In the genomic region with DNA sequence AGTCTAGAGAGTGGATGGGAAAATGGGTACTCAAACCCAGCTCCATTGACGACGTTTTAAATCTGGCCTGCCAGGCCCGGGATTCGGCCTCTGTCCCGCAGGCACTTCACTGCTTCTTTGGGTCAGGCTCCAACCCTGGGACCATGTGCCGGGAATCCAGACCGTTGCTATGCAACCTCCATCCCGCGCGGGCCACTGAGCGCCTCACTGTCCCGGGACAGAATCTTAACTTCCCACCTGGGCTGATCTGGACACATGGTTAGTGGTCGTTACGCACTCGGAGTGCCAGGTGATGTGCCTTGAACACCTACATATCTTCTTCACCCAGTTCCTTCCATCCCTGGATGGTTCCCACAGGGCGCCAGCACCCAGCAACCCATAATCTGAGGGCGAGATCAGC, we compare ENCODE assay signal across 8 mouse cellular contexts. TPM values are rescaled to one million over a fixed set of nuclear protein-coding genes. Genes with fewer than 3 reads are reported as not detected.
DNase-seq lines count a peak whose midpoint lies in the region; ATAC-seq and TF ChIP-seq lines count a peak whose summit lies in the region.

No protein-coding gene starts in this region.

- no peaks in the 10 kb centered on the region for H3K4me1 ChIP-seq in kidney, adult 2 months (ENCODE audit: control insufficient read depth, insufficient read depth, low read length)
- H3K4me1 ChIP-seq in embryonic fibroblast, embryonic 13.5 days (ENCODE audit: control insufficient read depth, insufficient read depth, low read length), result no peaks in the 10 kb centered on the region
- H3K4me1 ChIP-seq in limb, embryonic 14.5 days (ENCODE audit: control insufficient read depth, insufficient read depth, low read length), result 0 out of 2 replicates have a peak, but pooled peaks cover 3% of the 10 kb centered on the region

- peak overlapping the region; percentile 51 for H3K4me2 ChIP-seq in limb, embryonic 14.5 days (replicated peaks; ENCODE audit: low read depth, low read length, severe bottlenecking)

- WGBS in kidney, adult 2 months, result 9% methylated on average over 17 of the region's 17 CpGs
- WGBS in limb, embryonic 14.5 days, result 22% methylated on average over 16 of the region's 17 CpGs

- H3K36me3 ChIP-seq in kidney, adult 2 months (ENCODE audit: control insufficient read depth, insufficient read depth, low read length), result no peaks in the 10 kb centered on the region
- no peaks in the 10 kb centered on the region for H3K36me3 ChIP-seq in limb, embryonic 14.5 days (ENCODE audit: control insufficient read depth, insufficient read depth, low read length)

- H3K27ac ChIP-seq in kidney, adult 2 months (ENCODE audit: insufficient read depth, low read depth, low read length), result no peak overlapping the region
- no peak overlapping the region for H3K27ac ChIP-seq in embryonic fibroblast, embryonic 13.5 days (ENCODE audit: insufficient read depth, low read length)
- H3K27ac ChIP-seq in limb, embryonic 14.5 days (replicated peaks; ENCODE audit: low read depth, low read length), result no peak overlapping the region

- no peaks in the 10 kb centered on the region for H3K27me3 ChIP-seq in kidney, adult 2 months (replicated peaks; ENCODE audit: control insufficient read depth, insufficient read depth, low read length)
- H3K27me3 ChIP-seq in limb, embryonic 14.5 days (ENCODE audit: control insufficient read depth, insufficient read depth, low read length), result 0 out of 2 replicates have a peak, but pooled peaks cover 4% of the 10 kb centered on the region

- no peaks in the 10 kb centered on the region for H3K9me3 ChIP-seq in limb, embryonic 14.5 days (ENCODE audit: control insufficient read depth, low read length)

- no peak for TF ChIP-seq CTCF in kidney, adult 2 months (conservative IDR thresholded peaks at IDR 0.05; ENCODE audit: insufficient read depth, insufficient read length, low read depth, low read length)
- TF ChIP-seq CTCF in embryonic fibroblast, embryonic 13.5 days (IDR thresholded peaks at IDR 0.05; ENCODE audit: borderline replicate concordance, insufficient read depth, low read length), result no peak

- peak overlapping the region; percentile 70; the same call in 1 of the 2 replicates for H3K9ac ChIP-seq in limb, embryonic 14.5 days (ENCODE audit: low read depth, low read length, severe bottlenecking)

- no peak for ATAC-seq in limb, embryonic 14.5 days (ENCODE audit: low FRiP score, low read depth)
- ATAC-seq in CD4-positive, CD25-positive, alpha-beta regulatory T cell, adult 4 months, result no peak
- no peak for ATAC-seq in erythroblast, adult 5-6 weeks (replicated peaks; ENCODE audit: low FRiP score, poor library complexity, severe bottlenecking)

- DNase-seq in kidney, adult 2 months, result no peak
- no peak for DNase-seq in kidney, adult 9 months
- peak; percentile 16 for DNase-seq in brain, adult 2 months (ENCODE audit: low read depth, low spot score)
- DNase-seq in limb, embryonic 14.5 days (ENCODE audit: low spot score), result no peak
- no peak for DNase-seq in MN1 (ENCODE audit: low spot score)

- peak overlapping the region; percentile 72; the same call in 1 of the 2 replicates for H3K4me3 ChIP-seq in kidney, adult 2 months (ENCODE audit: insufficient read depth, low read depth, low read length)
- peak overlapping the region; percentile 59 for H3K4me3 ChIP-seq in embryonic fibroblast, embryonic 13.5 days (ENCODE audit: insufficient read depth, low read length)
- peak overlapping the region; percentile 58 for H3K4me3 ChIP-seq in limb, embryonic 14.5 days (replicated peaks; ENCODE audit: low read length)

- no peak for TF ChIP-seq POLR2A in kidney, adult 2 months (IDR thresholded peaks at IDR 0.05; ENCODE audit: low read depth, low read length)
- no peak for TF ChIP-seq POLR2A in embryonic fibroblast, embryonic 13.5 days (IDR thresholded peaks at IDR 0.05; ENCODE audit: low read depth, low read length)
- no peak for TF ChIP-seq POLR2A in limb, embryonic 14.5 days (IDR thresholded peaks at IDR 0.05; ENCODE audit: borderline replicate concordance, extremely low read depth, insufficient read depth, insufficient read length)

RNA-seq across cellular contexts. Expression of a gene that starts 1.0 kb away (rescaled TPM):
- 0.88 and 0.94 TPM in 2 replicates for polyA plus RNA-seq in kidney, adult 2 months (2012; rRNA removed)
- polyA plus RNA-seq in embryonic fibroblast, embryonic 13.5 days (2011; ENCODE audit: insufficient read length, low read depth, missing spikeins), result 5.6 and 8.9 TPM in 2 replicates
- 20.9 and 22.0 TPM in 2 replicates for polyA plus RNA-seq in limb, embryonic 14.5 days (2012; rRNA removed)
- 1.4 and 1.5 TPM in 2 replicates for polyA plus RNA-seq in limb, embryonic 14.5 days (2014; fragmentation: Nextera tagmentation; extraction: Ambion mirVana)
- under 1 TPM; 0.08 to 0.16 TPM for polyA plus RNA-seq in CD4-positive, CD25-positive, alpha-beta regulatory T cell, adult 4 months (2017; shearing (Covaris generic))
- total RNA-seq in erythroblast, adult 5-6 weeks (2015; ENCODE audit: low replicate concordance), result 1.5 TPM in 1 of 2 replicates, not detected in the other
- total RNA-seq in erythroblast, adult 5-6 weeks (2017; ENCODE audit: low replicate concordance), result 0.28 TPM in 1 of 2 replicates, not detected in the other

RNA-seq across cellular contexts. Expression of a gene that starts 36.9 kb away (rescaled TPM):
- polyA plus RNA-seq in kidney, adult 2 months (2012; rRNA removed), result 239 and 253 TPM in 2 replicates
- polyA plus RNA-seq in embryonic fibroblast, embryonic 13.5 days (2011; ENCODE audit: insufficient read length, low read depth, missing spikeins), result 288 and 321 TPM in 2 replicates
- polyA plus RNA-seq in limb, embryonic 14.5 days (2012; rRNA removed), result 284 and 305 TPM in 2 replicates
- polyA plus RNA-seq in limb, embryonic 14.5 days (2014; fragmentation: Nextera tagmentation; extraction: Ambion mirVana), result 254 and 292 TPM in 2 replicates
- 100 to 1,000 TPM; 214 to 239 TPM for polyA plus RNA-seq in CD4-positive, CD25-positive, alpha-beta regulatory T cell, adult 4 months (2017; shearing (Covaris generic))
- total RNA-seq in erythroblast, adult 5-6 weeks (2015; ENCODE audit: low replicate concordance), result 86.9 and 180 TPM in 2 replicates
- total RNA-seq in erythroblast, adult 5-6 weeks (2017; ENCODE audit: low replicate concordance), result 44.0 and 61.8 TPM in 2 replicates

RNA-seq across cellular contexts. Expression of a gene that starts 37.0 kb away (rescaled TPM):
- polyA plus RNA-seq in kidney, adult 2 months (2012; rRNA removed), result 749 and 831 TPM in 2 replicates
- 94.8 and 115 TPM in 2 replicates for polyA plus RNA-seq in embryonic fibroblast, embryonic 13.5 days (2011; ENCODE audit: insufficient read length, low read depth, missing spikeins)
- 366 and 388 TPM in 2 replicates for polyA plus RNA-seq in limb, embryonic 14.5 days (2012; rRNA removed)
- 217 and 220 TPM in 2 replicates for polyA plus RNA-seq in limb, embryonic 14.5 days (2014; fragmentation: Nextera tagmentation; extraction: Ambion mirVana)
- polyA plus RNA-seq in CD4-positive, CD25-positive, alpha-beta regulatory T cell, adult 4 months (2017; shearing (Covaris generic)), result 100 to 1,000 TPM; 146 to 173 TPM
- total RNA-seq in erythroblast, adult 5-6 weeks (2015; ENCODE audit: low replicate concordance), result 74.8 and 98.4 TPM in 2 replicates
- total RNA-seq in erythroblast, adult 5-6 weeks (2017; ENCODE audit: low replicate concordance), result 62.6 and 62.9 TPM in 2 replicates

RNA-seq across cellular contexts. Expression of a gene that starts 49.5 kb away (rescaled TPM):
- 2.6 and 4.0 TPM in 2 replicates for polyA plus RNA-seq in kidney, adult 2 months (2012; rRNA removed)
- not detected in 2 replicates for polyA plus RNA-seq in embryonic fibroblast, embryonic 13.5 days (2011; ENCODE audit: insufficient read length, low read depth, missing spikeins)
- polyA plus RNA-seq in limb, embryonic 14.5 days (2012; rRNA removed), result 46.4 and 48.0 TPM in 2 replicates
- 22.2 and 31.0 TPM in 2 replicates for polyA plus RNA-seq in limb, embryonic 14.5 days (2014; fragmentation: Nextera tagmentation; extraction: Ambion mirVana)
- 1 to 10 TPM in 1 of 2 experiments, under 1 TPM in 1; 0.12 to 3.4 TPM for polyA plus RNA-seq in CD4-positive, CD25-positive, alpha-beta regulatory T cell, adult 4 months (2017; shearing (Covaris generic))
- not detected in 2 replicates for total RNA-seq in erythroblast, adult 5-6 weeks (2015; ENCODE audit: low replicate concordance)
- not detected in 2 replicates for total RNA-seq in erythroblast, adult 5-6 weeks (2017; ENCODE audit: low replicate concordance)
